Mouse (Mus musculus): ENCODE results near the gene Lrsam1. TPM values are rescaled to one million over a fixed set of nuclear protein-coding genes. Genes with fewer than 3 reads are reported as not detected.

The Lrsam1 gene
- polyA plus RNA-seq, 1 experiment: 10.3 TPM

GRCm38 (mm10) chr2:32928947-32929829 is 32.2 kb downstream of the Lrsam1 start:
- TF ChIP-seq MYOG (IDR thresholded peaks at IDR 0.05; ENCODE audit: control insufficient read depth, extremely low read depth, insufficient read length): no peak
- Histone ChIP-seq H3K4me3 (ENCODE audit: insufficient read depth, poor library complexity, severe bottlenecking) (no peak overlapping the region), H3K36me3 (ENCODE audit: control insufficient read depth, insufficient read depth) (peaks cover 24% of the 10 kb centered on the region), H3K27me3 (ENCODE audit: control insufficient read depth, insufficient read depth, insufficient read length) (no peaks in the 10 kb centered on the region), H3ac (ENCODE audit: control insufficient read depth, insufficient read length, low read depth) (no peak overlapping the region), H3K79me2 (ENCODE audit: control insufficient read depth, insufficient read depth) (no peaks in the 10 kb centered on the region), H3K79me3 (ENCODE audit: low read depth) (no peaks in the 10 kb centered on the region)

GRCm38 (mm10) chr2:32928235-32928946 is 33.0 kb downstream of the Lrsam1 start:
- Histone ChIP-seq H3ac (ENCODE audit: control insufficient read depth, insufficient read length, low read depth) (no peak overlapping the region), H3K79me3 (ENCODE audit: low read depth) (no peaks in the 10 kb centered on the region), H3K27me3 (ENCODE audit: control insufficient read depth, insufficient read depth, insufficient read length) (no peaks in the 10 kb centered on the region), H3K4me3 (ENCODE audit: insufficient read depth, poor library complexity, severe bottlenecking) (no peak overlapping the region), H3K36me3 (ENCODE audit: control insufficient read depth, insufficient read depth) (peaks cover 32% of the 10 kb centered on the region), H3K79me2 (ENCODE audit: control insufficient read depth, insufficient read depth) (no peaks in the 10 kb centered on the region)
- TF ChIP-seq MYOG (IDR thresholded peaks at IDR 0.05; ENCODE audit: control insufficient read depth, extremely low read depth, insufficient read length): no peak
- peak; percentile 79 for TF ChIP-seq CTCF (IDR thresholded peaks at IDR 0.05; ENCODE audit: control insufficient read depth, insufficient read depth, insufficient read length)
- no peak for TF ChIP-seq USF1 (IDR thresholded peaks at IDR 0.05; ENCODE audit: low read depth)

GRCm38 (mm10) chr2:32927624-32928234 is 33.7 kb downstream of the Lrsam1 start:
- TF ChIP-seq CEBPB (IDR thresholded peaks at IDR 0.05; ENCODE audit: low read depth): peak; percentile 34
- no peak for TF ChIP-seq CTCF (IDR thresholded peaks at IDR 0.05; ENCODE audit: control insufficient read depth, insufficient read depth, insufficient read length)
- no peaks in the 10 kb centered on the region for H3K79me3 ChIP-seq (ENCODE audit: low read depth)
- no peaks in the 10 kb centered on the region for H3K27me3 ChIP-seq (ENCODE audit: control insufficient read depth, insufficient read depth, insufficient read length)
- no peak overlapping the region for H3K4me3 ChIP-seq (ENCODE audit: insufficient read depth, poor library complexity, severe bottlenecking)
- H3K36me3 ChIP-seq (ENCODE audit: control insufficient read depth, insufficient read depth): peaks cover 39% of the 10 kb centered on the region
- H3ac ChIP-seq (ENCODE audit: control insufficient read depth, insufficient read length, low read depth): no peak overlapping the region
- H3K79me2 ChIP-seq (ENCODE audit: control insufficient read depth, insufficient read depth): no peaks in the 10 kb centered on the region

GRCm38 (mm10) chr2:32926330-32927075 is 34.9 kb downstream of the Lrsam1 start:
- Histone ChIP-seq H3ac (ENCODE audit: control insufficient read depth, insufficient read length, low read depth) (no peak overlapping the region), H3K36me3 (ENCODE audit: control insufficient read depth, insufficient read depth) (peaks cover 51% of the 10 kb centered on the region)
- TF ChIP-seq MYOD1 (IDR thresholded peaks at IDR 0.05; ENCODE audit: control insufficient read depth, insufficient read length, low read depth): no peak
- TF ChIP-seq MYOG (IDR thresholded peaks at IDR 0.05; ENCODE audit: control insufficient read depth, extremely low read depth, insufficient read length): no peak
- TF ChIP-seq MAX (IDR thresholded peaks at IDR 0.05): no peak
- no peak for TF ChIP-seq FOSL1 (IDR thresholded peaks at IDR 0.05; ENCODE audit: insufficient read depth, low read length, poor library complexity, severe bottlenecking)
- TF ChIP-seq USF1 (IDR thresholded peaks at IDR 0.05; ENCODE audit: low read depth): no peak
- TF ChIP-seq CEBPB (IDR thresholded peaks at IDR 0.05; ENCODE audit: low read depth): no peak
- no peak for TF ChIP-seq CTCF (IDR thresholded peaks at IDR 0.05; ENCODE audit: control insufficient read depth, insufficient read depth, insufficient read length)

GRCm38 (mm10) chr2:32924306-32924844 is 37.0 kb downstream of the Lrsam1 start:
- Histone ChIP-seq H3K27me3 (ENCODE audit: control insufficient read depth, insufficient read depth, insufficient read length) (no peaks in the 10 kb centered on the region), H3K36me3 (ENCODE audit: control insufficient read depth, insufficient read depth) (peaks cover 72% of the 10 kb centered on the region), H3K79me2 (ENCODE audit: control insufficient read depth, insufficient read depth) (peaks cover 14% of the 10 kb centered on the region), H3ac (ENCODE audit: control insufficient read depth, insufficient read length, low read depth) (no peak overlapping the region), H3K79me3 (ENCODE audit: low read depth) (no peaks in the 10 kb centered on the region), H3K4me3 (ENCODE audit: insufficient read depth, poor library complexity, severe bottlenecking) (no peak overlapping the region)
- TF ChIP-seq MAX (IDR thresholded peaks at IDR 0.05) (no peak), FOSL1 (IDR thresholded peaks at IDR 0.05; ENCODE audit: insufficient read depth, low read length, poor library complexity, severe bottlenecking) (no peak), CTCF (IDR thresholded peaks at IDR 0.05; ENCODE audit: control insufficient read depth, insufficient read depth, insufficient read length) (no peak), MYOD1 (IDR thresholded peaks at IDR 0.05; ENCODE audit: control insufficient read depth, insufficient read length, low read depth) (no peak), CEBPB (IDR thresholded peaks at IDR 0.05; ENCODE audit: low read depth) (no peak), USF1 (IDR thresholded peaks at IDR 0.05; ENCODE audit: low read depth) (no peak), MYOG (IDR thresholded peaks at IDR 0.05; ENCODE audit: control insufficient read depth, extremely low read depth, insufficient read length) (no peak)

More at GRCm38 (mm10) chr2:32926330-32927075, 34.9 kb downstream of the Lrsam1 start:
- Histone ChIP-seq H3K27me3 (ENCODE audit: control insufficient read depth, insufficient read depth, insufficient read length) (no peaks in the 10 kb centered on the region), H3K79me2 (ENCODE audit: control insufficient read depth, insufficient read depth) (peaks cover 4% of the 10 kb centered on the region), H3K79me3 (ENCODE audit: low read depth) (no peaks in the 10 kb centered on the region), H3K4me3 (ENCODE audit: insufficient read depth, poor library complexity, severe bottlenecking) (no peak overlapping the region)
